Mouse (Mus musculus) kidney, postnatal 0 days (tissue): ENCODE measurements around the gene 2310057M21Rik. TPM values are rescaled to one million over a fixed set of nuclear protein-coding genes. Genes with fewer than 3 reads are reported as not detected.

Experiments used
- ATAC-seq: fragments of 200-750 bp; cut with Nextera tagmentation; replicated peaks from 2 replicates; pipeline ENCODE4 v1.8.0; 2017; ENCODE audit warnings: low read depth, moderate number of reproducible peaks, moderate TSS enrichment, moderate library complexity; ENCODE audit not compliant: low FRiP score
- DNase-seq: peaks from one replicate; pipeline ENCODE4 v3.0.0-alpha.2; 2016; ENCODE audit warnings: low spot score
- H3K27ac ChIP-seq: fragments of 300-500 bp; sonication (generic); 2 replicates; pipeline ENCODE4 v1.5.1; 2014; ENCODE audit warnings: mild to moderate bottlenecking
- H3K27me3 ChIP-seq: fragments of 300-500 bp; sonication (generic); 2 replicates; pipeline ENCODE4 v1.6.1; 2014; ENCODE audit warnings: low read length, mixed read lengths; ENCODE audit not compliant: insufficient read depth
- H3K36me3 ChIP-seq: fragments of 300-500 bp; sonication (generic); 2 replicates; pipeline ENCODE4 v1.6.1; 2014; ENCODE audit warnings: low read length, mixed read lengths; ENCODE audit not compliant: insufficient read depth
- H3K4me1 ChIP-seq: fragments of 300-500 bp; sonication (generic); replicated peaks from 2 replicates; pipeline ENCODE4 v1.6.1; 2014; ENCODE audit warnings: antibody characterized with exemption, low read length, mixed read lengths; ENCODE audit not compliant: insufficient read depth
- H3K4me2 ChIP-seq: fragments of 300-500 bp; sonication (generic); 2 replicates; pipeline ENCODE4 v1.6.1; 2014; ENCODE audit warnings: mild to moderate bottlenecking, low read length, moderate library complexity, mixed read lengths
- H3K4me3 ChIP-seq: fragments of 300-500 bp; sonication (generic); replicated peaks from 2 replicates; pipeline ENCODE4 v1.5.1; 2014; ENCODE audit warnings: low read depth, low read length
- H3K9ac ChIP-seq: fragments of 300-500 bp; sonication (generic); 2 replicates; pipeline ENCODE4 v1.6.1; 2014; ENCODE audit warnings: low read depth, low read length
- H3K9me3 ChIP-seq: fragments of 300-500 bp; sonication (generic); replicated peaks from 2 replicates; pipeline ENCODE4 v1.6.1; 2016; ENCODE audit warnings: low read length, inconsistent platforms, mixed read lengths
- CTCF ChIP-seq: IDR thresholded peaks from 2 replicates; pipeline ENCODE4 v1.5.1; 2016; ENCODE audit warnings: antibody characterized with exemption, low read depth, mild to moderate bottlenecking, moderate library complexity
- WGBS: fragments of 180-500 bp; shearing (Covaris S2); extraction: QIAGEN DNeasy Blood & Tissue Kit; methylation state at CpG from one replicate; pipeline ENCODE4 v1.1.7; 2014; 5-methylcytosine and 5-hydroxymethylcytosine counted together
- polyA plus RNA-seq: library from polyadenylated mRNA; unstranded; fragments of >200 nt; fragmentation: Nextera tagmentation; extraction: Ambion mirVana; gene quantifications from 2 replicates; pipeline ENCODE4 v1.2.1, GENCODE M21; 2015

The 2310057M21Rik gene
- polyA plus RNA-seq, 1 experiment from 2014 or later, result 15.0 TPM

DNA sequence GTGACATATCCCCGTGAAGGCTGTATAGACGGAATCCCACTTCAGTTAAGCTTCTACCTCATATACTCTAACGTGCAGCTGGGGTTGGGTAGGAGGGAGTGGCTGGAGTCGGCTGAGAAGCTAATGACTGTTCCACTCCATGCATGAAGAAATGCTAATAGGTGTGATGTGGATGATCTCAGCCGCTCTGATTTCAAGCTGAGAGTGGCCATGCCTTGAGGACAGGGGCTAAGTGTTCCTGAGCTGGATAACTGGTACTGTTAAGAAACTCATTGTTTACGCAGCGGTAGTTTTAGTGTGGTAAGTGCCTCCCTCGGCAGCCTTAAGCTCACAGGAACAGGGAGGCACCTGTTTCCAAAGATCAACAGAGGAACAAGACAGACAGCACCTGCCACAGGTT, 59.2 kb downstream of the 2310057M21Rik start:
- Histone ChIP-seq H3K9ac (no peak overlapping the region), H3K4me1 (no peaks in the 10 kb centered on the region), H3K4me2 (no peak overlapping the region), H3K4me3 (no peak overlapping the region), H3K9me3 (no peaks in the 10 kb centered on the region), H3K27me3 (no peaks in the 10 kb centered on the region), H3K36me3 (no peaks in the 10 kb centered on the region), H3K27ac (no peak overlapping the region)
- 57% methylated on average over 8 of the region's 8 CpGs for WGBS
- ATAC-seq (no peak), DNase-seq (no peak)
- no peak for TF ChIP-seq CTCF

DNA sequence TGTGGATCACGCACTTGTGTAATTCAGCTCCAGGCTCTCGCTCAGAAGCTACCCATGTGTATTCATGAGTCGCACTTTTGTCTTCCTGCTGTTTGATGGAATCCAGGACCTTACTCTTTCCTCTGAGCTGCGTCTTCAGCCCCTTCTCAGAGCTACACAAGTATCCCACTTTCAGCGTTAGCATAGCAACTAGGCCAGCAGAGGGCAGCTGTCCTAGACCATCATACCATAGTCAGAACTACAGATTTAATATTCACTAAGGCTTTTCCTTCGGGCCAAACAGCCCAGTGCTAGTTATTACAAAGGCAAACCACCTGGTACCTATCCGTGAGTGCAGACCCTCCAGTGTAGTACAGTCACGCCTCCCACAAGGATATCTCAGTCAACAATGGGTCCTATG, 65.4 kb downstream of the 2310057M21Rik start:
- H3K4me1 ChIP-seq, result no peaks in the 10 kb centered on the region
- H3K27me3 ChIP-seq, result no peaks in the 10 kb centered on the region
- no peaks in the 10 kb centered on the region for H3K36me3 ChIP-seq
- no peak overlapping the region for H3K4me2 ChIP-seq
- DNase-seq (peak; percentile 7), ATAC-seq (no peak)
- 77% methylated on average over 8 of the region's 8 CpGs for whole genome bisulfite sequencing
- no peak overlapping the region for H3K4me3 ChIP-seq
- TF ChIP-seq CTCF, result peak; percentile 44; the same call in 1 of the 2 replicates
- H3K9ac ChIP-seq, result no peak overlapping the region
- H3K9me3 ChIP-seq, result no peaks in the 10 kb centered on the region
- H3K27ac ChIP-seq, result no peak overlapping the region

Other genes starting within 250 kb of the 2310057M21Rik start
- gene 4933402N03Rik, start 216.4 kb downstream of the 2310057M21Rik start, polyA plus RNA-seq, result not detected in 2 replicates
- not detected in 2 replicates for gene 5430419D17Rik, start 188.4 kb downstream of the 2310057M21Rik start, polyA plus RNA-seq
- not detected in 2 replicates for gene Cuzd1, start 40.5 kb downstream of the 2310057M21Rik start, polyA plus RNA-seq
- not detected in 2 replicates for gene Fam24b, start 33.2 kb downstream of the 2310057M21Rik start, polyA plus RNA-seq
- gene Fam24a, start 28.9 kb downstream of the 2310057M21Rik start, polyA plus RNA-seq, result not detected in 2 replicates
- gene Pstk, start 8.4 kb upstream of the 2310057M21Rik start, polyA plus RNA-seq, result 64.2 and 64.6 TPM in 2 replicates
- gene Ikzf5, start 47.8 kb upstream of the 2310057M21Rik start, polyA plus RNA-seq, result 11.9 and 13.8 TPM in 2 replicates
- gene Acadsb, start 47.8 kb upstream of the 2310057M21Rik start, polyA plus RNA-seq, result 101 and 112 TPM in 2 replicates
- 0.22 TPM in 1 of 2 replicates, not detected in the other for gene Hmx3, start 180.1 kb upstream of the 2310057M21Rik start, polyA plus RNA-seq
- gene Hmx2, start 186.0 kb upstream of the 2310057M21Rik start, polyA plus RNA-seq, result 4.8 and 6.1 TPM in 2 replicates
- 136 and 142 TPM in 2 replicates for gene Bub3, start 197.5 kb upstream of the 2310057M21Rik start, polyA plus RNA-seq